Mouse (Mus musculus) kidney, postnatal 10 days (tissue): ENCODE results near the gene Kif6.
A peak's percentile ranks its signal among the peaks of the same experiment; 100 is the strongest.

Experiments
- DNase-seq: peaks from one replicate; pipeline ENCODE4 v3.0.0; 2021; ENCODE audit warnings: mixed read lengths

Gene Kif6

GRCm38 (mm10) chr17:49860057-49860816 is 245.3 kb downstream of the Kif6 start:
- DNase-seq, result no peak

- DNase-seq, result no peak
Measured at GRCm38 (mm10) chr17:49863597-49863996, 248.7 kb downstream of the Kif6 start.

GRCm38 (mm10) chr17:49865604-49866003 is 250.7 kb downstream of the Kif6 start:
- no peak for DNase-seq

- DNase-seq, result no peak
Measured at GRCm38 (mm10) chr17:49866653-49867215, 251.8 kb downstream of the Kif6 start.

- DNase-seq, result no peak
Measured at GRCm38 (mm10) chr17:49867321-49868137, 252.6 kb downstream of the Kif6 start.

GRCm38 (mm10) chr17:49869246-49869645 is 254.3 kb downstream of the Kif6 start:
- no peak for DNase-seq

GRCm38 (mm10) chr17:49872305-49872704 is 257.4 kb downstream of the Kif6 start:
- peak; percentile 44 for DNase-seq

GRCm38 (mm10) chr17:49874746-49875145 is 259.8 kb downstream of the Kif6 start:
- no peak for DNase-seq

GRCm38 (mm10) chr17:49875401-49875800 is 260.5 kb downstream of the Kif6 start:
- DNase-seq, result no peak

GRCm38 (mm10) chr17:49875939-49876651 is 261.2 kb downstream of the Kif6 start:
- DNase-seq, result no peak

GRCm38 (mm10) chr17:49880919-49881744 is 266.2 kb downstream of the Kif6 start:
- DNase-seq, result no peak

- no peak for DNase-seq
Measured at GRCm38 (mm10) chr17:49881796-49882195, 266.9 kb downstream of the Kif6 start.

- DNase-seq, result no peak
Measured at GRCm38 (mm10) chr17:49883136-49883755, 268.3 kb downstream of the Kif6 start.

- peak; percentile 28 for DNase-seq
Measured at GRCm38 (mm10) chr17:49885035-49885434, 270.1 kb downstream of the Kif6 start.

- peak; percentile 39 for DNase-seq
Measured at GRCm38 (mm10) chr17:49889629-49890028, 274.7 kb downstream of the Kif6 start.

- DNase-seq, result no peak
Measured at GRCm38 (mm10) chr17:49890861-49891260, 275.9 kb downstream of the Kif6 start.

- DNase-seq, result no peak
Measured at GRCm38 (mm10) chr17:49892390-49892789, 277.5 kb downstream of the Kif6 start.

GRCm38 (mm10) chr17:49894471-49894870 is 279.5 kb downstream of the Kif6 start:
- no peak for DNase-seq

- DNase-seq, result peak; percentile 88
Measured at GRCm38 (mm10) chr17:49898849-49899331, 284.0 kb downstream of the Kif6 start.

- no peak for DNase-seq
Measured at GRCm38 (mm10) chr17:49902613-49903012, 287.7 kb downstream of the Kif6 start.

- DNase-seq, result no peak
Measured at GRCm38 (mm10) chr17:49923429-49923828, 308.5 kb downstream of the Kif6 start.
